Mouse (Mus musculus): Measurements from ENCODE around the gene Lrp8. TPM values are rescaled to one million over a fixed set of nuclear protein-coding genes. Genes with fewer than 3 reads are reported as not detected.

Gene Lrp8
- polyA plus RNA-seq, 1 experiment from 2014 or later: 0.76 TPM

GRCm38 (mm10) chr4:107811006-107811405, 8.9 kb downstream of the Lrp8 start:
- Histone ChIP-seq H3K4me2 (ENCODE audit: low read length) (no peak overlapping the region), H3K4me1 (ENCODE audit: control insufficient read depth in 2 of 2, insufficient read depth in 2 of 2, low read length in 2 of 2) (peaks cover 0 to 7% of the 10 kb centered on the region in 2 experiments; a peak in 1 of 4 replicates), H3K27ac (replicated peaks in 1 of 2; ENCODE audit: control insufficient read depth in 1 of 2, insufficient read depth in 1 of 2, low read depth in 2 of 2, low read length in 2 of 2) (no peak overlapping the region), H3K27me3 (ENCODE audit: control insufficient read depth, insufficient read depth, low read length) (peaks cover 4% of the 10 kb centered on the region; the same call in 1 of the 2 replicates), H3K9me3 (ENCODE audit: control insufficient read depth, low read length) (no peaks in the 10 kb centered on the region), H3K9ac (ENCODE audit: low read length) (no peak overlapping the region), H3K4me3 (ENCODE audit: control insufficient read depth in 1 of 2, insufficient read depth in 1 of 2, low read depth in 1 of 2, low read length in 2 of 2) (no peak overlapping the region), H3K36me3 (ENCODE audit: control insufficient read depth, insufficient read depth, low read length) (no peaks in the 10 kb centered on the region)
- no peak for ATAC-seq (ENCODE audit: insufficient number of reproducible peaks, insufficient read depth, low FRiP score, low read depth)
- 77% methylated on average over 3 of the region's 3 CpGs for WGBS

GRCm38 (mm10) chr4:107811716-107812330, 9.8 kb downstream of the Lrp8 start:
- Histone ChIP-seq H3K9me3 (ENCODE audit: control insufficient read depth, low read length) (no peaks in the 10 kb centered on the region), H3K4me1 (ENCODE audit: control insufficient read depth in 2 of 2, insufficient read depth in 2 of 2, low read length in 2 of 2) (peaks cover 4 to 12% of the 10 kb centered on the region in 2 experiments; a peak in 3 of 4 replicates), H3K4me2 (ENCODE audit: low read length) (no peak overlapping the region), H3K9ac (ENCODE audit: low read length) (no peak overlapping the region), H3K4me3 (ENCODE audit: control insufficient read depth in 1 of 2, insufficient read depth in 1 of 2, low read depth in 1 of 2, low read length in 2 of 2) (no peak overlapping the region), H3K27me3 (ENCODE audit: control insufficient read depth, insufficient read depth, low read length) (peaks cover 4% of the 10 kb centered on the region; the same call in 1 of the 2 replicates), H3K27ac (replicated peaks in 1 of 2; ENCODE audit: control insufficient read depth in 1 of 2, insufficient read depth in 1 of 2, low read depth in 2 of 2, low read length in 2 of 2) (no peak overlapping the region), H3K36me3 (ENCODE audit: control insufficient read depth, insufficient read depth, low read length) (no peaks in the 10 kb centered on the region)
- 45% methylated on average over 10 of the region's 10 CpGs for WGBS
- no peak for ATAC-seq (ENCODE audit: insufficient number of reproducible peaks, insufficient read depth, low FRiP score, low read depth)

GRCm38 (mm10) chr4:107812336-107812735, 10.3 kb downstream of the Lrp8 start:
- Histone ChIP-seq H3K9ac (ENCODE audit: low read length) (no peak overlapping the region), H3K9me3 (ENCODE audit: control insufficient read depth, low read length) (no peaks in the 10 kb centered on the region), H3K4me3 (ENCODE audit: control insufficient read depth in 1 of 2, insufficient read depth in 1 of 2, low read depth in 1 of 2, low read length in 2 of 2) (no peak overlapping the region), H3K27me3 (ENCODE audit: control insufficient read depth, insufficient read depth, low read length) (no peaks in the 10 kb centered on the region), H3K27ac (replicated peaks in 1 of 2; ENCODE audit: control insufficient read depth in 1 of 2, insufficient read depth in 1 of 2, low read depth in 2 of 2, low read length in 2 of 2) (no peak overlapping the region), H3K4me2 (ENCODE audit: low read length) (no peak overlapping the region), H3K4me1 (ENCODE audit: control insufficient read depth in 2 of 2, insufficient read depth in 2 of 2, low read length in 2 of 2) (peaks cover 4 to 12% of the 10 kb centered on the region in 2 experiments; a peak in 3 of 4 replicates), H3K36me3 (ENCODE audit: control insufficient read depth, insufficient read depth, low read length) (no peaks in the 10 kb centered on the region)
- no peak for ATAC-seq (ENCODE audit: insufficient number of reproducible peaks, insufficient read depth, low FRiP score, low read depth)
- WGBS: 90% methylated on average over 6 of the region's 6 CpGs

GRCm38 (mm10) chr4:107816459-107816858, 14.4 kb downstream of the Lrp8 start:
- Histone ChIP-seq H3K4me2 (ENCODE audit: low read length) (no peak overlapping the region), H3K4me3 (ENCODE audit: control insufficient read depth in 1 of 2, insufficient read depth in 1 of 2, low read depth in 1 of 2, low read length in 2 of 2) (no peak overlapping the region), H3K9me3 (ENCODE audit: control insufficient read depth, low read length) (no peaks in the 10 kb centered on the region), H3K27me3 (ENCODE audit: control insufficient read depth, insufficient read depth, low read length) (no peaks in the 10 kb centered on the region), H3K27ac (replicated peaks in 1 of 2; ENCODE audit: control insufficient read depth in 1 of 2, insufficient read depth in 1 of 2, low read depth in 2 of 2, low read length in 2 of 2) (no peak overlapping the region), H3K4me1 (ENCODE audit: control insufficient read depth in 2 of 2, insufficient read depth in 2 of 2, low read length in 2 of 2) (peaks cover 4 to 16% of the 10 kb centered on the region in 2 experiments; a peak in 3 of 4 replicates), H3K9ac (ENCODE audit: low read length) (no peak overlapping the region), H3K36me3 (ENCODE audit: control insufficient read depth, insufficient read depth, low read length) (no peaks in the 10 kb centered on the region)
- 37% methylated on average over 4 of the region's 4 CpGs for WGBS
- no peak for ATAC-seq (ENCODE audit: insufficient number of reproducible peaks, insufficient read depth, low FRiP score, low read depth)

- Histone ChIP-seq H3K4me2 (ENCODE audit: low read length) (no peak overlapping the region), H3K27ac (replicated peaks in 1 of 2; ENCODE audit: control insufficient read depth in 1 of 2, insufficient read depth in 1 of 2, low read depth in 2 of 2, low read length in 2 of 2) (no peak overlapping the region), H3K36me3 (ENCODE audit: control insufficient read depth, insufficient read depth, low read length) (no peaks in the 10 kb centered on the region), H3K4me1 (ENCODE audit: control insufficient read depth in 2 of 2, insufficient read depth in 2 of 2, low read length in 2 of 2) (peaks cover 4 to 11% of the 10 kb centered on the region in 2 experiments; a peak in 3 of 4 replicates), H3K27me3 (ENCODE audit: control insufficient read depth, insufficient read depth, low read length) (no peaks in the 10 kb centered on the region), H3K4me3 (ENCODE audit: control insufficient read depth in 1 of 2, insufficient read depth in 1 of 2, low read depth in 1 of 2, low read length in 2 of 2) (no peak overlapping the region), H3K9ac (ENCODE audit: low read length) (no peak overlapping the region), H3K9me3 (ENCODE audit: control insufficient read depth, low read length) (no peaks in the 10 kb centered on the region)
- 36% methylated on average over 6 of the region's 6 CpGs for WGBS
- no peak for ATAC-seq (ENCODE audit: insufficient number of reproducible peaks, insufficient read depth, low FRiP score, low read depth)
These were observed 15.4 kb downstream of the Lrp8 start for GRCm38 (mm10) chr4:107817463-107817862.

- Histone ChIP-seq H3K36me3 (ENCODE audit: control insufficient read depth, insufficient read depth, low read length) (no peaks in the 10 kb centered on the region), H3K27me3 (ENCODE audit: control insufficient read depth, insufficient read depth, low read length) (peaks cover 2% of the 10 kb centered on the region; the same call in 1 of the 2 replicates), H3K4me1 (ENCODE audit: control insufficient read depth in 2 of 2, insufficient read depth in 2 of 2, low read length in 2 of 2) (peaks cover 7 to 12% of the 10 kb centered on the region in 2 experiments), H3K9me3 (ENCODE audit: control insufficient read depth, low read length) (no peaks in the 10 kb centered on the region), H3K4me3 (ENCODE audit: control insufficient read depth in 1 of 2, insufficient read depth in 1 of 2, low read depth in 1 of 2, low read length in 2 of 2) (no peak overlapping the region), H3K4me2 (ENCODE audit: low read length) (no peak overlapping the region), H3K9ac (ENCODE audit: low read length) (no peak overlapping the region), H3K27ac (replicated peaks in 1 of 2; ENCODE audit: control insufficient read depth in 1 of 2, insufficient read depth in 1 of 2, low read depth in 2 of 2, low read length in 2 of 2) (no peak overlapping the region)
- no peak for ATAC-seq (ENCODE audit: insufficient number of reproducible peaks, insufficient read depth, low FRiP score, low read depth)
- 60% methylated on average over 16 of the region's 16 CpGs for WGBS
These were observed 18.1 kb downstream of the Lrp8 start for GRCm38 (mm10) chr4:107819990-107820719.

- no peak overlapping the region for H3K4me3 ChIP-seq (ENCODE audit: control insufficient read depth in 1 of 2, insufficient read depth in 1 of 2, low read depth in 1 of 2, low read length in 2 of 2)
- H3K4me2 ChIP-seq (ENCODE audit: low read length): no peak overlapping the region
- no peaks in the 10 kb centered on the region for H3K9me3 ChIP-seq (ENCODE audit: control insufficient read depth, low read length)
- peaks cover 5% of the 10 kb centered on the region; the same call in 1 of the 2 replicates for H3K27me3 ChIP-seq (ENCODE audit: control insufficient read depth, insufficient read depth, low read length)
- H3K36me3 ChIP-seq (ENCODE audit: control insufficient read depth, insufficient read depth, low read length): no peaks in the 10 kb centered on the region
- no peak overlapping the region for H3K27ac ChIP-seq (replicated peaks in 1 of 2; ENCODE audit: control insufficient read depth in 1 of 2, insufficient read depth in 1 of 2, low read depth in 2 of 2, low read length in 2 of 2)
- 87% methylated on average over 8 of the region's 8 CpGs for WGBS
- no peak overlapping the region for H3K9ac ChIP-seq (ENCODE audit: low read length)
- ATAC-seq (ENCODE audit: insufficient number of reproducible peaks, insufficient read depth, low FRiP score, low read depth): no peak
- H3K4me1 ChIP-seq (ENCODE audit: control insufficient read depth in 2 of 2, insufficient read depth in 2 of 2, low read length in 2 of 2): peaks cover 7 to 12% of the 10 kb centered on the region in 2 experiments
These were observed 19.0 kb downstream of the Lrp8 start for GRCm38 (mm10) chr4:107820856-107821619.

Data from heart, embryonic 14.5 days (tissue).